Mouse (Mus musculus) forebrain, embryonic 13.5 days (tissue): ENCODE measurements around the gene Tcl1b5. TPM values are rescaled to one million over a fixed set of nuclear protein-coding genes. Genes with fewer than 3 reads are reported as not detected.
"Not testable (repeated sequence)": the region's sequence is repeated elsewhere in the genome, so short reads cannot be mapped to it uniquely, and the experiment has no call there.

ENCODE experiments used
- ATAC-seq: fragments of 200-750 bp; cut with Nextera tagmentation; 2 replicates; pipeline ENCODE4 v1.8.0; 2017
- H3K27ac ChIP-seq: fragments of 300-500 bp; sonication (generic); 2 replicates; pipeline ENCODE4 v1.5.1; 2015; ENCODE audit warnings: inconsistent platforms, mild to moderate bottlenecking, moderate library complexity
- H3K27me3 ChIP-seq: fragments of 300-500 bp; sonication (generic); 2 replicates; pipeline ENCODE4 v1.6.1; 2015; ENCODE audit warnings: mild to moderate bottlenecking, inconsistent platforms
- H3K36me3 ChIP-seq: fragments of 300-500 bp; sonication (generic); 2 replicates; pipeline ENCODE4 v1.6.1; 2015; ENCODE audit warnings: mild to moderate bottlenecking, inconsistent platforms; ENCODE audit not compliant: poor library complexity, severe bottlenecking
- H3K4me1 ChIP-seq: fragments of 300-500 bp; sonication (generic); 2 replicates; pipeline ENCODE4 v1.6.1; 2015; ENCODE audit warnings: inconsistent platforms
- H3K4me2 ChIP-seq: fragments of 300-500 bp; sonication (generic); 2 replicates; pipeline ENCODE4 v1.6.1; 2015; ENCODE audit warnings: inconsistent platforms, mild to moderate bottlenecking, moderate library complexity
- H3K4me3 ChIP-seq: fragments of 300-500 bp; sonication (generic); 2 replicates; pipeline ENCODE4 v1.5.1; 2015; ENCODE audit warnings: mild to moderate bottlenecking, inconsistent platforms
- H3K9ac ChIP-seq: fragments of 300-500 bp; sonication (generic); 2 replicates; pipeline ENCODE4 v1.6.1; 2015; ENCODE audit warnings: mild to moderate bottlenecking, inconsistent platforms
- H3K9me3 ChIP-seq: fragments of 300-500 bp; sonication (generic); replicated peaks from 2 replicates; pipeline ENCODE4 v1.6.1; 2016; ENCODE audit warnings: inconsistent platforms
- WGBS: fragments of 180-500 bp; shearing (Covaris S2); methylation state at CpG from one replicate; pipeline ENCODE4 v1.1.7; 2015; 5-methylcytosine and 5-hydroxymethylcytosine counted together
- polyA plus RNA-seq: library from polyadenylated mRNA; unstranded; fragments of >200 nt; fragmentation: Nextera tagmentation; extraction: Ambion mirVana; gene quantifications from 2 replicates; pipeline ENCODE4 v1.2.1, GENCODE M21; 2015

Tcl1b5 gene
- polyA plus RNA-seq = not detected in 2 replicates

DNA sequence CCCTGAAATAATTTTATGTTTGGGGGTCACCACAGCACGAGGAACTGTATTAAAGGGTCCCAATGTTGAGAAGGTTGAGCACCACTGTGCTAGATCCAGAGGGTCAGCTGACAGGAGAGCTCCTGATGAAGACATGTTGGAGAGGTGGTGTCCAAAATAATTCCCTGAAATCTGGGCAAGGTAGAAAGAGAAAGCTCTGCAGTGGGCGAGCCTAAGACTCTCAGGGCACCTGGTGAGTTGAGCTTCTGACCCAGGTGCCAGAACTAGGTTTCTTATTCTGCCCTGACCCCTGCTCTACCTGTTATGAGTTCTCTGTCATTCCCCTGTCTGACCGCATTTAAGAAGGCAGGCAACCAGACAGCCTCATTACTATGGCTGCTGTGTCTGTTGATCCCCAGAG is at the start of gene Tcl1b5:
Gene Tcl1b5, plus strand, starts transcription at position 301 of the 400 bp plus-strand sequence.
- 68% methylated on average over 3 of the region's 3 CpGs for WGBS
- not testable (repeated sequence) for H3K4me1 ChIP-seq, ATAC-seq

DNA sequence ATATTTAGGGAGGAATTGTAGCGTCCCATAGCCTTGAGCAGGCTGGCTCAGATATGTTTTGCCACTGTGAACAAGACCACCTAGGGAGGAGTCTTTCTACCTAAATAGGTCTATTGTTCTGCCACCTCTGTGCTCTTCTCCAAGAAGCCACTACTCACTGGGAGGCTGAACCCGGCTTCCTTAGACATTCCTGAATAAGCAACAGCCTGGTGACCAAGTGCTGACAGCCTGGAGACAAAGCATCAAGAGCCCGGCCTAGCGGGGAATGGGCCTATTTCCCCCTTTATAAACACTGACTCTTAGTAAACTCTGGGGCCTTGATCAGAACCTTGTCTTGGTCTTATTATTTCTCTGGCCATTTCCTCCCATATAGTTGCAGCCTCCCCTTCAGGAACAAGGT is 49.6 kb upstream of the Tcl1b5 start:
- Histone ChIP-seq H3K36me3 (no peaks in the 10 kb centered on the region), H3K4me2 (no peak overlapping the region), H3K27me3 (no peaks in the 10 kb centered on the region), H3K27ac (no peak overlapping the region), H3K9me3 (no peaks in the 10 kb centered on the region), H3K4me1 (no peaks in the 10 kb centered on the region), H3K4me3 (no peak overlapping the region), H3K9ac (no peak overlapping the region)
- no peak for ATAC-seq
- 34% methylated on average over 4 of the region's 4 CpGs for WGBS

More for the DNA sequence above, at the start of gene Tcl1b5:
- not testable (repeated sequence) for H3K36me3 ChIP-seq, H3K27ac ChIP-seq, H3K9ac ChIP-seq, H3K9me3 ChIP-seq, H3K4me2 ChIP-seq, H3K27me3 ChIP-seq, H3K4me3 ChIP-seq

DNA sequence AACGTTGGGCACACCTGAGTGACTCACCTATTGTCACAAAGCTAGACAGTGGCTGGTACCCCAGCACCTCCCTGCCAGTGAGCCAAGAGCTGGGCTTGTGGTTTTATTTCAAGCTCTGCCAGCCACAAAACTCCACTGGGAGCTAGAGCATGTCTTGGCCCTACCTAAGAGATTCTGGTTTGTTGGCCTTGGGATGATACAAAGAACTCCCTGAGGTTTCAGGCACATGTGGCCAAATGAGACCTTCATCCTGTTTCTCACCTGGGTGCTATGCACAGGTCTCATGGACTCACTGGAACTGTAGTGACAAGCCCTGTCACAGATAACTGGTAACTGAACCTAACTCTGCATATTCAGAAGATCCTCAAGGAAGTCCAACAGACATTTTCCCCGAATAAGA is 48.5 kb upstream of the Tcl1b5 start:
- WGBS = 87% methylated on average over 2 of the region's 2 CpGs
- no peak overlapping the region for H3K27ac ChIP-seq
- no peaks in the 10 kb centered on the region for H3K27me3 ChIP-seq
- no peak for ATAC-seq
- H3K4me2 ChIP-seq = no peak overlapping the region
- H3K4me1 ChIP-seq = no peaks in the 10 kb centered on the region
- H3K9me3 ChIP-seq = no peaks in the 10 kb centered on the region
- H3K36me3 ChIP-seq = no peaks in the 10 kb centered on the region
- no peak overlapping the region for H3K9ac ChIP-seq
- H3K4me3 ChIP-seq = no peak overlapping the region

DNA sequence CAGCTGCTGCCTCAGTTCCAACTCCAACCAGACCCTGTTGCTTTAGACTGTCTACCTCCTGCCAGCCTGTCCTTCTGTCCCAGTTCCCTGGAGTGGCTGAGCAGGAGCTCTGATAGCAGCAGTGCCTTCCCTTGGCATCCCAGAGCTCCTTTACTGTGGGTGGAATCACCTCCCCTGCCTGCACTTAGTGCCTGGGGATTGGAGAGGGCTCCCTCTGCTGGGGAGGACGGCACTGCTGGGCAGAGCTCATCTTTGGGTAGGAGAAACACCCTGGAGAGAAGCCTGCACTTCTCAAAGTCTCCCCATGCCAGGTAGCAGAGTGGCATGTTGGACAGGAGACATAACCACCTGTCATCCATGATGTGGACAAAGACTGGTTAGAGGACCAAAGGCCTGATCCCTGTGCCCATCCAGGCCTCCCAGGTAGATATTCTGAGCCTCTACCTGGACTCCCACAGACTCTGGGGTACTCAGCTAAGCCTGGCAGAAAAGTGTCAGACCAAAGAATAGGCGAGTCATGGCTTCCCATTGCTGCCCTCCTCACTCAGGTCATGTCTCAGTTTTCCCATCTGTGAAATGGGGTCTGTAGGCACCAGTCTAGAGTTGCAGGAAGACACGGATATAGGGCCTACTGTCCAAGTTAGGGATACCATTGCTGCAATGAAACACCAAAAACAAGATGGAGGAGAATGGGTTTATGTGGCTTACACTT is 46.5 kb upstream of the Tcl1b5 start:
- H3K4me2 ChIP-seq, H3K9me3 ChIP-seq, H3K4me1 ChIP-seq, H3K9ac ChIP-seq, H3K27me3 ChIP-seq, H3K4me3 ChIP-seq, ATAC-seq, H3K36me3 ChIP-seq, H3K27ac ChIP-seq: not testable (repeated sequence)
- 64% methylated on average over 3 of the region's 3 CpGs for WGBS

DNA sequence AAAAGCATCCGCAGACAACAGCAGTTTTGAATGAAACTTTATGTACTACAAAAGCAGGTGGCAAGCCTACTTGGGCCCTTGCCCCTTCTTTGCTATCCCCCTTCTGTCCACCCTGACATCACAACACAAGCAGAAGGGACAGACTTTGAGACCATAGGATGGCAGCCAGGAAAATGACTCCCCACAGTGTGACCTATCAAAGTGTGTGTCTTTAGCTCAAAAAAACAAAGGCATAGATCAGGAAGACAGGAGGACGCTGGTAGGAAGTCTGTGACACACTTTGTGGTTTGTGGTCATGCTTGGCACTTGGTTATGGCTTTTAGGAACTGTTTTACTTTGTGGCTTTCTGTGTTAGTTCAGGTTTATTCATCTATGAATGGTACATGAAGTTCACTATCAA is 42.0 kb upstream of the Tcl1b5 start:
- 73% methylated on average over 2 of the region's 2 CpGs for WGBS
- H3K4me2 ChIP-seq = not testable (repeated sequence)

DNA sequence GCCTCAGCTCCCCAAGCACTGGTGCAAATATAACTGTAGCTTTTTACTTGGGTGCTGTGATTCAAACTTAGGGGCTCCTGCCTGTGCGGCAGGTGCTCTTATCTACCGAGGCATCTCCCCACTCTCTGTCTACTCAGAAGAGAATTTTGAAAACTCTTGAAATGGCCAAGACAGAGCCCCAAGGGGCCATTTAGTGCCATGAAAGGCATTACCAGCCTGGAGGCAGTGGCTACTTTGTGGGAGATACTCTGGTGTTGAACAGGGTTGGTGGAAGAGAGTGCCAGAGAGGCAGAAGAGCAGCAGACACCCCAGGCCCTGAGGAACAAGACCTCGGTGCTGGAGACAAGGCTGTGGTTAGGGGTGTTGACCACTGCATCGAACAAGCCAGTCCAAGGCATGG is 41.3 kb upstream of the Tcl1b5 start:
- H3K27me3 ChIP-seq, H3K4me2 ChIP-seq, H3K9ac ChIP-seq, H3K4me1 ChIP-seq, H3K9me3 ChIP-seq, H3K36me3 ChIP-seq, H3K27ac ChIP-seq, H3K4me3 ChIP-seq, ATAC-seq: not testable (repeated sequence)
- 94% methylated on average over 4 of the region's 4 CpGs for WGBS

More for the DNA sequence above, 42.0 kb upstream of the Tcl1b5 start:
- H3K36me3 ChIP-seq, ATAC-seq, H3K9me3 ChIP-seq, H3K4me1 ChIP-seq, H3K27me3 ChIP-seq, H3K4me3 ChIP-seq, H3K27ac ChIP-seq, H3K9ac ChIP-seq: not testable (repeated sequence)

DNA sequence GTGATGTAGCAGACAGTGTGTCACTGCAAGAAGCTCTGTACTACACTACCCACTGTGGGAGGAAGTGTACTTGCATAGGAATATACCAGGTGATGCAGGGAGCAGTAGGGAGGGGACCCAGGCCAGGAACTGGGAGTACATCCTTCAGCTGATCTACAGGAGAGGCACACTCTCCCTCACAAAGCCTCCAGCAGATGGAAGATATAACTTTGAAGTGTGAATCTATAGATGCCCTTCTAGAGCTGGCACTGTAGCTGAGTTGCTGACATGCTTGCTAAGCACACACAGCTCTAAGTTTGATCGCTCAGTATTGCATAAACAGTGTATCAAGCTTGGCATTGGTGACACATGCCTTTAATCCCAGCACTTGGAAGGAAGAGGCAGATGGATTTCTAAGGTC is 38.4 kb upstream of the Tcl1b5 start:
- ATAC-seq, H3K9ac ChIP-seq, H3K4me1 ChIP-seq, H3K4me3 ChIP-seq, H3K27me3 ChIP-seq, H3K36me3 ChIP-seq, H3K27ac ChIP-seq, H3K4me2 ChIP-seq, H3K9me3 ChIP-seq: not testable (repeated sequence)
- 93% methylated on average over 1 of the region's 1 CpGs for WGBS

DNA sequence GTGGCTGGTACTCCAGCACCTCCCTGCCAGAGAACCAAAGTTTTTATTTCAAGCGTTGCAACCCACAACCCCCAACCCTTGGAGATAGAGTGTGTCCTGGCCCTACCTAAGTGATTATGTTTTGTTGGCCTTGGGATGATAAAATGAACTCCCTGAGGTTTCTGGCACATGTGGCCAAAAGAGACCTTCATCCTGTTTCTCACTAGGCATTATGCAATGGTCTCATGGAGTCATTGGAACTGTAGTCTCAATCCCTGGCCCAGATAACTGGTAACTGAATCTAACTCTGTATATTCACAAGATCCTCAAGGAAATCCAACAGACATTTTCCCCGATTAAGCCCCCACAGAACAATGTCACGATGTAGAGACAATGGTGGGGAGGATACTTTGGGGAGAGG is 33.0 kb upstream of the Tcl1b5 start:
- H3K36me3 ChIP-seq = no peaks in the 10 kb centered on the region
- H3K27ac ChIP-seq = no peak overlapping the region
- no peak for ATAC-seq
- no peak overlapping the region for H3K4me2 ChIP-seq
- H3K4me1 ChIP-seq = no peaks in the 10 kb centered on the region
- H3K9ac ChIP-seq = no peak overlapping the region
- no peaks in the 10 kb centered on the region for H3K27me3 ChIP-seq
- H3K9me3 ChIP-seq = no peaks in the 10 kb centered on the region
- H3K4me3 ChIP-seq = no peak overlapping the region
- WGBS = 96% methylated on average over 3 of the region's 3 CpGs

DNA sequence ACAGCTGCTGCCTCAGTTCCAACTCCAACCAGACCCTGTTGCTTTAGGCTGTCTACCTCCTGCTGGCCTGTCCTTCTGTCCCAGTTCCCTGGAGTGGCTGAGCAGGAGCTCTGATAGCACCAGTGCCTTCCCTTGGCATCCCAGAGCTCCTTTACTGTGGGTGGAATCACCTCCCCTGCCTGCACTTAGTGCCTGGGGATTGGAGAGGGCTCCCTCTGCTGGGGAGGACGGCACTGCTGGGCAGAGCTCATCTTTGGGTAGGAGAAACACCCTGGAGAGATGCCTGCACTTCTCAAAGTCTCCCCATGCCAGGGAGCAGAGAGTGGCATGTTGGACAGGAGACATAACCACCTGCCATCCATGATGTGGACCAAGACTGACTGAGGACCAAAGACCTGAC is 31.2 kb upstream of the Tcl1b5 start:
- H3K9me3 ChIP-seq, H3K27me3 ChIP-seq, ATAC-seq, H3K4me1 ChIP-seq, H3K4me3 ChIP-seq, H3K4me2 ChIP-seq, H3K9ac ChIP-seq, H3K36me3 ChIP-seq, H3K27ac ChIP-seq: not testable (repeated sequence)
- 53% methylated on average over 1 of the region's 1 CpGs for WGBS

DNA sequence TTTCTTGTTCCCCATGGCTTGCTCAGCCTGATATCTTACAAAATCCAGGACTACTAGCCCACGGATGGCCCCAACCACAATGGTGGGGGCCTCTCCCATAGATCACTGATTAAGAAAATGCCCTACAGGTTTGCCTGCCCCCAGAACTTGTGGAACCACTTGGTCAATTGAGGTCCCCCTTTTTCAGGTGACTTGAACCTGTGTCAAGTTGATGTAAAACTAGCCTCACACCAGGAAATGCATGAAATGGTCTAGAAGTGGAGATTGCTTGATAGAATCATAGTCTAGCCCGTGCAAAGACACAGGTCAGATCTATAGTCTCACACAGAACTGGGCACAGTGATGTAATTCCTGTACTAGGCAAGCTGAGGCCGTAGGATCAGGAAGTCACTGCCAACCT is 30.4 kb upstream of the Tcl1b5 start, which contains the start of gene Tcl1b2:
Gene Tcl1b2, plus strand, starts transcription at position 301 of the 400 bp plus-strand sequence.
- no peaks in the 10 kb centered on the region for H3K9me3 ChIP-seq
- WGBS = 80% methylated on average over 3 of the region's 3 CpGs
- no peak within 1 kb of the TSS for H3K4me3 ChIP-seq
- H3K4me2 ChIP-seq = no peak within 1 kb of the TSS
- no peak within 1 kb of the TSS for H3K27ac ChIP-seq
- no peaks in the 10 kb centered on the region for H3K36me3 ChIP-seq
- H3K27me3 ChIP-seq = no peaks in the 10 kb centered on the region
- ATAC-seq = no peak
- no peaks in the 10 kb centered on the region for H3K4me1 ChIP-seq
- H3K9ac ChIP-seq = no peak within 1 kb of the TSS

DNA sequence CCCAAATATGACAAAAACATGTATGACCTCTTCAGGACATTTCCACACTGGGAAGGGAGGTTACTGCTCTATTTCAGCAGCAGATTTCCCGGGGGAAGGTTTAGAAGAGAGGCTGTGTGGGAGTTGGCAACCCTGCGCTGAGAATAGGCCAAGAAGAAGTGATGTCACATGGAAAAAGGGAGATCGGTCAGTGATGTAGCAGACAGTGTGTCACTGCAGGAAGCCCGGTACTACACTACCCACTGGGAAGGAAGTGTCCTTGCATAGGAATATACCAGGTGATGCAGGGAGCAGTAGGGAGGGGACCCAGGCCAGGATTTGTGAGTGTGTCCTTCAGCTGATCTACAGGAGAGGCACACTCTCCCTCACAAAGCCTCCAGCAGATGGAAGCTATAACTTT is 20.9 kb upstream of the Tcl1b5 start:
- H3K36me3 ChIP-seq, H3K27ac ChIP-seq, H3K4me2 ChIP-seq, H3K9ac ChIP-seq, H3K27me3 ChIP-seq, ATAC-seq, H3K4me3 ChIP-seq, H3K9me3 ChIP-seq, H3K4me1 ChIP-seq: not testable (repeated sequence)
- WGBS = 81% methylated on average over 4 of the region's 4 CpGs

DNA sequence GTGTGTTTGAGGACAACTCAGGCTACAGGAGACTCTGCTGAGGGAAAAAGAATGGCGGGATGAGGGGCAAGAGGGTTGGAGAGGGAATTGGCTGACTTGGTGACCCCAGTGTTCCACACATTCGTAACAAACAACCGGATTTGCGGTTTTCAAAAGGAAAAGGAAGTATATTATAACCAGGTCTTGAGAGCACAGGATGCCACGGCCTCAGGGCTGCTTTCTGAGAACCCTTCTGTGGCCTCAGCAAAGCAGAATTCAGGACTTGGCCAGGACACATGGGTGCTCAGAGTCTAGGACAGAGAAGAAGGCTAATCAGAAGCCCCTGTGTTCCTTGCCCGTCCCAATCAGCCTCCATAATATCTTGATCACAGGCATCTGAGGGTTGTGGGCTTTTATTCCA is 17.3 kb upstream of the Tcl1b5 start:
- no peak overlapping the region for H3K9ac ChIP-seq
- H3K36me3 ChIP-seq = no peaks in the 10 kb centered on the region
- ATAC-seq = no peak
- H3K4me1 ChIP-seq = no peaks in the 10 kb centered on the region
- H3K9me3 ChIP-seq = no peaks in the 10 kb centered on the region
- H3K4me3 ChIP-seq = no peak overlapping the region
- no peaks in the 10 kb centered on the region for H3K27me3 ChIP-seq
- H3K4me2 ChIP-seq = no peak overlapping the region
- H3K27ac ChIP-seq = no peak overlapping the region
- 85% methylated on average over 6 of the region's 6 CpGs for WGBS

DNA sequence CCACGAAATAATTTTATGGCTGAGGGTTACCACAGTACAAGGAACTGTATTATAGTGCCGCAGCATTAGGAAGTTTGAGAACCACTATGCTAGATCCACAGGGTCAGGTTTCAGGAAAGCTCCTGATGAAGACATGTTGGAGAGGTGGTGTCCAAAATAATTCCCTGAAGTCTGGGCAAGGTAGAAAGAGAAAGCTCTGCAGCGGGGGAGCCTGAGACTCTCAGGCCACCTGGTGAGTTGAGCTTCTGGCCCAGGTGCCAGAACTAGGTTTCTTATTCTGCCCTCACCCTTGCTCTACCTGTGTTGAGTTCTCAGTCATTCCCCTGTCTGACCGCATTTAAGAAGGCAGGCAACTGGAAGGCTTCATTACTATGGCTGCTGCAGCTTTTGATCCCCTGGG is 16.8 kb upstream of the Tcl1b5 start, which contains the start of gene Tcl1b1:
Gene Tcl1b1, plus strand, starts transcription at position 301 of the 400 bp plus-strand sequence.
- H3K27ac ChIP-seq = no peak within 1 kb of the TSS
- no peaks in the 10 kb centered on the region for H3K9me3 ChIP-seq
- H3K4me2 ChIP-seq = no peak within 1 kb of the TSS
- no peak for ATAC-seq
- no peak within 1 kb of the TSS for H3K4me3 ChIP-seq
- no peaks in the 10 kb centered on the region for H3K4me1 ChIP-seq
- H3K36me3 ChIP-seq = no peaks in the 10 kb centered on the region
- H3K9ac ChIP-seq = no peak within 1 kb of the TSS
- 79% methylated on average over 4 of the region's 4 CpGs for WGBS
- no peaks in the 10 kb centered on the region for H3K27me3 ChIP-seq
